Mouse (Mus musculus): ENCODE measurements around the gene Stat4. TPM values are rescaled to one million over a fixed set of nuclear protein-coding genes. Genes with fewer than 3 reads are reported as not detected.
"Not testable (repeated sequence)": the region's sequence is repeated elsewhere in the genome, so short reads cannot be mapped to it uniquely, and the experiment has no call there.

The Stat4 gene
- total RNA-seq, 2 experiments from 2014 or later: 0.12 to 0.24 TPM

- DNase-seq: no peak
- intact Hi-C loops (cut with DNase I): no loop called here
Observed at GRCm38 (mm10) chr1:52021936-52022725, 35.2 kb downstream of the Stat4 start.

DNA sequence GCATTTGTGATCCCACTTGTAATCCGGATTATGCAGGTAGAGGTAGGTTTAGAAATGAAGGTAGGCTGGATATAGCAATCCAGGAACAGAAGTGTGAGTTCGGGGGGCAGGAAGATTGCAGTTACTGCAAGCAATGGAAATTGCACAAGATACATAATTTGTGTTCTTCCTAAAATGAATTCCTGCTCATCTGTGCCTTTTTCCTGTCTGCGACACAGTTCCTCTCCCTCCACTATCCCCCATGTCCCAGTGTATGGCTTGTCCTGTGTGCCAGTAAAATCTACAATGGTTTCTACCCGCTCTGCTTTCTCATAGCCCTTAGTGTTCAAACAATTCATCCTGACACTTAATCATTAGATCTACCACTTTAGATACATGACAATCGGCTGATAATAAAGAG, 41.7 kb downstream of the Stat4 start:
- intact Hi-C loops (cut with DNase I): no loop called here
- DNase-seq: no peak

DNA sequence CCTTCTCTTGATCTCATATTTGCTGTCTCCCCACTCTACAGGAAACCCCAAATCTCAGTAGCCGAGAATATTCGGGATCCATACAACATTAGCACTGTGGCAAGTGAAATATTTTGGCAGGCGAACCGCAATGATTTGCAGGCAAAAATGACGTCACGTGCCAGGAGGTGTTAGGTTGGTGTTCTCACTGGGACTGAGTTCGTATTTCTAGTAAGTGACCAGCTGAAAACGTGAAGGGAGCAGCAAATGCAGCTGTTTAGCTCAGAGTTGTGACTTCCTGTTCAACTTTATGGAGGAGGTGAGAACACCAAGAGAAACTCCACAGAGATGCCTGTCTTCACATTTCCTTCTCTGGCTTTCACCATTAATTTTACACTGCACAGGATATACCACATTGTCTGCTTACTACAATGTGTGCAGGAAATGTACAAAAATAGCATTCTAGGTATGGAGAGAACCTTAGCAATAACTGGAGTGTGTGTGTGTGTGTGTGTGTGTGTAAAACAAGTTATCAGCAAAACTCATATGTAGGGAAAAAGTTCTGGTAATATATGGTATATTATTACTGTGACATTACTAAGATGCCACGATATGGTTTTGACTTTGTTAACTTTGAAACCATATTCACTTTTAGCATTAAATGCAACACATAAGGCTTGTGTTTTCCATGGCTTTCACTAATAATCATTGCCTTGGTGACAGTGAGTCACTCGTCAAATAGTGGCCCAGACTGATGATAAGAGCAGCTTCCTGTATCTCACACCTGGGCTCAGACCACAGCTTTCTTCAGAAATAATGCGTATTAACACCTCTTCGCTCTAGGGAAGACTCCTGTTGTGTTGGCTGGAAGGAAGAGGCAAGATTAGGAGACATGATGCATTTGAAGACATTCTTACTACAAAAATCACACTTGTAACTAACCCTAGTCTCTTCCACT, 48.1 kb downstream of the Stat4 start:
- DNase-seq: no peak
- intact Hi-C loops (cut with DNase I): no loop called here

DNA sequence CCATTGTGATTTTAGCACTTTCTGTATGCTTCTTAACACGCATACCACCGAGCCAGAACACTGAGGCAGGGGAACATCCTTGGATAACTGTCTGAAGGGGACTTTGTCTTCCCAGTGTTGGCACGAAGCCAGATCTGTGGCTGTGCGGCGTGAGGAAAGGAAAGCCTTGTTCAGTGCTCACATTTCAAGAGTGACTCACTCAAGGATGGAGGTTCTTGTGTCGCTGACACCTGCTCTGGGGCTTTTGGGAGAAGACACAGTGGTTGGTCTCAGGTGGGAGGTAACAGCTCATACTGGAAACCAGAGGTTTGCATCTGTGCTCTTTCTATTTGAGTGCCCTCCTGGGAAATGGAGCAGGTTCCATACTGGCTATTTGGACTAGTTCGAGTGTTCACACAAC, 52.2 kb downstream of the Stat4 start:
- DNase-seq: peak in 1 of 2 experiments; percentile 18
- intact Hi-C loops (cut with DNase I): no loop called here

DNA sequence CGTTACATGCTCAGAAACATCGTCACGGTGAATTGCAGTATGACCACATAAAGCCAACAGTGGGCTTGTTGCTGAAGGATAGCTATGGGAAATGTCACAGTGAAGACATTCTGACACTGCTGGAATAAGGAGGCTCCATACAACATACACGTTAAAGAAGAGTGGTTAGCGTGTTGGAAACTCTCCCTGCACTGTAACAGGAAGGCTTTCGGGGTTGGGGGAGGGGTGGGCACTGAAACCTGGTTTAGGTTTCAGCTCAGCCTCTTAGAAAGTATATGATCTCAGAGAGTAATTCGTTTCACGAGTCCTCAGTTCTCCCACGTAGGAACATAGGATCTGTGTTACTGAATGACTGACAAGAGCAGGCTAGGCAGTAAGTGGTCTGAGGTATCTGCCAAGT, 52.7 kb downstream of the Stat4 start:
- no peak for DNase-seq
- intact Hi-C loops (cut with DNase I): no loop called here

DNA sequence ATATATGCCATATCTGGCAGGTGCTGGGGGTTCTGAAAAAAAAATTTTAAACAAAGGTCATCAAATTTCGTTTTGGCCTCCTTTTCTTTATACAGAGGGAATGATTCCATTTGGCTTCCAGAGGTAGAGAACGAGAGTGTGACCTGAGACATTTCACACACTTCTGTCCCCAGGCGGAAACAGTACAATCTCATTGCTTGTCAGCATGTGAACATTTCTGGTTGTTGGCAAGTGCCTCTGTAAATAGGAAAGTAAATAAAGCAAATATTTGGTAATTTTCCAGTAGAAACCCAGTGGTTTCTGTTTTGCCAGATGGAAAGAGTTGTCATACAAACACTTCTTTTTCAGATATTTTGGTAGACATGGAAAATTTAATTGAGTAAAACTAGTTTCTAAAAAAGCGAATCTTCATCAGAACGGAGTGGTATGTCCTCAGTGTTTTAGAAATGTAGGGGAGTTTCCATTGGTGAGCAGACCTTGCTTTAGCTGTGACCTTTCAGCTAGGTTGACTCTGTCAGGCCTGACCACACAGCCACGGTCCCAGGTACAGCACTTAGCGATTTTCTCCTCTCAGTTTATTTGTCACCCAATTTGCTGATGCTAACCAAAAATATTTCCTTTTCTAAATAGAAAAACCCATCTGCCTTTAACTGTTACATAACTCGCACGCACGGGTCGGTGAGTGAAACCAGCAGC, 53.6 kb downstream of the Stat4 start:
- no peak for DNase-seq
- intact Hi-C loops (cut with DNase I): no loop called here

GRCm38 (mm10) chr1:52043191-52043590, 56.2 kb downstream of the Stat4 start:
- intact Hi-C loops (cut with DNase I): no loop called here
- no peak for DNase-seq

GRCm38 (mm10) chr1:52046891-52047290, 59.9 kb downstream of the Stat4 start:
- intact Hi-C loops (cut with DNase I); DNase-seq: not testable (repeated sequence)

DNA sequence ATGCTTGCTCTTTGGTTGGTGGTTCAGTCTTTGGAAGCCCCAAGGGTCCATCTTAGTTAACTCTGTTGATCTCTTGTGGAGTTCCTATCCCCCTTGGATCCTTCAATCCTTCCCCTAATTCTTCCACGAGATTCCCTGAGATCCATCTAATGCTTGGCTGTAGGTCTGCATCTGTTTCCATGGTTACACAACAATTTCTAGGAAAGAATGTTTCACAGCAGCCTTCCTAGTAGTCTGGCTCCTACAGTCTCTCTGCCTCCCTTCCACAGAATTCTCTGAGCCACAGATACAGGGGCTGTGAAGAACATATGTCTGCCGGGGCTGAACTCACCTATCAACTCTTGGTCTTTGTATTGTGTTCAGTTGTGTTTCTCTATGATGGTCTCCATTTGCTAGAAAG, 61.8 kb downstream of the Stat4 start:
- intact Hi-C loops (cut with DNase I): no loop called here
- no peak for DNase-seq

GRCm38 (mm10) chr1:52049827-52050226, 62.9 kb downstream of the Stat4 start:
- intact Hi-C loops (cut with DNase I): no loop called here
- DNase-seq: no peak

DNA sequence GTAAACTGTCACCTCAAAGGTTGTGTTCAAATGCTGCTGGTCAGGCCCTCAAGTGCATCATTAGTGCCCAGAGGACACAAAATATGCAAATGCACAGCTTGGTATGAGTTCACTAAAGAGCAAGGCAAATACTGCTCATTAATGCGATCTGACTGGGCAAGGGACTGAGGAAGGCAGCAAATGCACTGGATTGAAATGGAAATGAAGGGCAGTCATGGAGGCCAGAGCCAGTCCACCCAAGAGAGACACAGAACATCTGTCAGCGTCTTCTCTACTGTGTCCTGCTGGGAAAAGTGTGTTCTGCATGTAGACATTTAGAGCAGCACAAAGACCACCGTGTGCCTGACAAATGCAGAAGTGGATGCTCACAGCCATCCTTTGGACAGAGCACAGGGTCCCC, 64.6 kb downstream of the Stat4 start:
- intact Hi-C loops (cut with DNase I): no loop called here
- DNase-seq: no peak

DNA sequence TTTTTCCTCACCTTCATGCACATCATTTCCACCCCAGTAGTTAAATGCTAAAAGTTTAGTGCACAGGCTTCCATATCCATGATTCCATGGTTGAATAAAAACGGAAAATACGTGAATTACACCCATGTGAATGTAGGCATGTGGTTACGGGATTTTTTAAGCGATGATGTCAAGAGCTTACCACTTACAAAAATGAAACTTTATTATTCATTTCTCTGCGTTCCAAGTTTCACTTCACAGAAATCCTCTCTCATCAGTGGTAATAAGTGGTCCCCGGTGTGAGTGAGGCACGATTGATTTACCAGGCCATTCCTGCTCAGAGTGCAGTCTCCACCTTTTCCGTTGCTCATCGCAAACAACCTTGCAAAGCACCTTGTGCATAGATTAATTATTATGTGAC, 66.0 kb downstream of the Stat4 start:
- intact Hi-C loops (cut with DNase I): no loop called here
- no peak for DNase-seq

DNA sequence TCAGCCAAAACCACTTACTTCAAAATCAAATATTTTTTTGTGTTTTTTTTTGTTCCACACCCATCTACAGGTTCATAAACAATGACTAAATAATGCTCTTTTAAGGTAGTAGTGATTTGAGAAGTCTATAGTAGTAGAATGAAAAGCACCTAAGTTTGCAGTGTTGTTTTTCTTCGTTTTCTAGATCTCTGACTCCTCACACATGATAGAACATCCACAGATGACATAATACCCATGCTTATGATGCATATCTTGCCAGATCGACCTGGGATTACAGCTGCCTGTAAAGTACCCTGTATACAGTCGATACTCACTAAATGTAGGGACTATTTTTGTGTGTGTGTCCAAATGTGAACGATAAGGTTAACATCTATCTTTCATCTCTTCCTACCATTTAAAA, 69.0 kb downstream of the Stat4 start:
- no peak for DNase-seq
- intact Hi-C loops (cut with DNase I): no loop called here

DNA sequence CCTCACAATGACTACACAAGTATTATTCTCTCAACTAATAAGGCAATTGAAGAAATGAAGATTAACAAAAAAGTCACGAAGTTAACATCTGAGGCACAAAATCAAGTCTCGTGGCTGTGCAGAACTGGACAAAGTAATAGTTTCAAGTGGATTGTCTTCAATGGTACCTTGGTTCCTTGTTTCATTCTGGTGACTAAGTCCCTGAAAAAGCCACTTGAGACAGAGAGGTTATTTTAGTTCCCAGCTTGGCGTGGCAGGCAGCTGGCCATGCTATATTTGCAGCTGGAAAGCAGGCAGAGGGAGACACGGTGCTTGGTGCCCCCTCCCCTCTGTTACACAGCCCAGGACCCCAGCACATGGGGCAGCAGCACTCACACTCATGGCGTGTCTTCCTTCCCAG, 70.2 kb downstream of the Stat4 start:
- intact Hi-C loops (cut with DNase I): no loop called here
- no peak for DNase-seq

- DNase-seq: no peak
- intact Hi-C loops (cut with DNase I): no loop called here
Observed at GRCm38 (mm10) chr1:52066276-52066675, 79.3 kb downstream of the Stat4 start.

GRCm38 (mm10) chr1:52066694-52067093, 79.7 kb downstream of the Stat4 start:
- no peak for DNase-seq
- intact Hi-C loops (cut with DNase I): no loop called here

- DNase-seq: no peak
- intact Hi-C loops (cut with DNase I): no loop called here
Observed at GRCm38 (mm10) chr1:52079724-52080367, 92.9 kb downstream of the Stat4 start.

- DNase-seq: no peak
- intact Hi-C loops (cut with DNase I): no loop called here
Observed at GRCm38 (mm10) chr1:52080375-52080774, 93.4 kb downstream of the Stat4 start.

DNA sequence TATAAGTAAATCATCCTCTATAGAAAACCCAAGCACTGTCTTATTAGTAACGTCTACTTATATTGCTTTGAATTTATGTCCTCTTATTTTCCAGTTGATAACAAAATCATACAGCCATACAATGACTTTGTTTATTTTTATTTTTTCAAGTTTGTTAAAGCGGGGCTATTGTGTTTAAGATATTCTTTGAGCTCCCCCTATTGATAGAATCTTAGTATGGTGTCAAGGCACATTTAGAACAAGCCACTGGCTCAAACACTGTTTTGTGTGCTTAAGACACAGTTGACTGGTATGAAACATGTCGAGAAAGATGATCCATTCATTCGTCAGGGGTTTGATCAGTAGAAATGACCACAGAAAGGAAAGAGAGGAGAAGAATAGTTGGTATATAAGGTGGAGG, 99.3 kb downstream of the Stat4 start:
- DNase-seq: no peak
- intact Hi-C loops (cut with DNase I): loop anchor here (1.0 to 5.0 kb wide), 4 partner anchors 77 to 444 kb away; no protein-coding TSS in a partner anchor

- no peak for DNase-seq
- intact Hi-C loops (cut with DNase I): loop anchor here (2.0 to 5.0 kb wide), 3 partner anchors 78 to 445 kb away; no protein-coding TSS in a partner anchor
Observed at GRCm38 (mm10) chr1:52087128-52087527, 100.2 kb downstream of the Stat4 start.
